Comparison of ENCODE assay signal across 13 mouse cellular contexts in genomic region chrX:53233689-53234088, GRCm38 (mm10). TPM values are rescaled to one million over a fixed set of nuclear protein-coding genes. Genes with fewer than 3 reads are reported as not detected.
DNase-seq lines count a peak whose midpoint lies in the region; ATAC-seq and TF ChIP-seq lines count a peak whose summit lies in the region.
"Had no signal": no experiment of that assay in that cellular context is flagged by ENCODE, and none has a peak within 500 bp of the region (broad histone marks: within the 10 kb centered on the region; RNA-seq: fewer than 3 reads in every experiment).

No protein-coding gene starts in this region.

- H3K4me1 ChIP-seq in heart, postnatal 0 days (ENCODE audit: control insufficient read depth, insufficient read depth) = no peaks in the 10 kb centered on the region
- peaks cover 6% of the 10 kb centered on the region; the same call in 1 of the 2 replicates for H3K4me1 ChIP-seq in limb, embryonic 13.5 days
- H3K4me1 ChIP-seq in midbrain, embryonic 16.5 days (ENCODE audit: control insufficient read depth, insufficient read depth, low read length) = no peaks in the 10 kb centered on the region

- H3K27me3 ChIP-seq in heart, postnatal 0 days (ENCODE audit: control insufficient read depth, insufficient read depth, low read length) = no peaks in the 10 kb centered on the region
- H3K27me3 ChIP-seq in limb, embryonic 13.5 days = no peaks in the 10 kb centered on the region
- H3K27me3 ChIP-seq in midbrain, embryonic 16.5 days (ENCODE audit: control insufficient read depth, insufficient read depth, low read depth, low read length) = no peaks in the 10 kb centered on the region

- H3K4me2 ChIP-seq in heart, postnatal 0 days (ENCODE audit: low read depth, low read length) = no peak overlapping the region
- no peak overlapping the region for H3K4me2 ChIP-seq in limb, embryonic 13.5 days (replicated peaks)
- H3K4me2 ChIP-seq in midbrain, embryonic 16.5 days (ENCODE audit: low read length) = no peak overlapping the region

- 28% methylated on average over 4 of the region's 4 CpGs for WGBS in heart, postnatal 0 days
- 19% methylated on average over 4 of the region's 4 CpGs for WGBS in limb, embryonic 13.5 days
- 41% methylated on average over 4 of the region's 4 CpGs for WGBS in midbrain, embryonic 16.5 days

- no peaks in the 10 kb centered on the region for H3K9me3 ChIP-seq in heart, postnatal 0 days (replicated peaks; ENCODE audit: control insufficient read depth, low read length)
- no peaks in the 10 kb centered on the region for H3K9me3 ChIP-seq in limb, embryonic 13.5 days
- no peaks in the 10 kb centered on the region for H3K9me3 ChIP-seq in midbrain, embryonic 16.5 days (replicated peaks; ENCODE audit: control insufficient read depth, low read length, poor library complexity, severe bottlenecking)

- TF ChIP-seq EP300 in heart, postnatal 0 days (IDR thresholded peaks at IDR 0.05; ENCODE audit: low read depth) = no peak

- intact Hi-C loops in heart, postnatal 14 days (cut with DNase I) = loop anchor here (1.0 to 5.0 kb wide), 3 partner anchors 61 to 209 kb away; no protein-coding TSS in a partner anchor
- intact Hi-C loops in left cerebral cortex, postnatal 4 days (cut with DNase I) = no loop called here

- peak; percentile 50 for TF ChIP-seq CTCF in heart, postnatal 0 days (IDR thresholded peaks at IDR 0.05; ENCODE audit: low read depth)

- no peak overlapping the region for H3K4me3 ChIP-seq in heart, postnatal 0 days (ENCODE audit: low read depth, low read length)
- no peak overlapping the region for H3K4me3 ChIP-seq in limb, embryonic 13.5 days
- H3K4me3 ChIP-seq in midbrain, embryonic 16.5 days (ENCODE audit: low read depth, low read length) = no peak overlapping the region
- H3K4me3 ChIP-seq: megakaryocyte, embryonic 14.5 days had no signal

- H3K27ac ChIP-seq in heart, postnatal 0 days (ENCODE audit: low read depth) = 0 out of 2 replicates have a peak overlapping the region, but pooled peaks have one; percentile 25
- peak overlapping the region; percentile 65; the same call in 1 of the 2 replicates for H3K27ac ChIP-seq in limb, embryonic 13.5 days
- H3K27ac ChIP-seq in midbrain, embryonic 16.5 days (ENCODE audit: low read length) = no peak overlapping the region

- peak; percentile 55 for DNase-seq in heart, postnatal 0 days (ENCODE audit: low spot score)
- DNase-seq in heart, postnatal 14 days = no peak
- DNase-seq in 3T3-L1 (ENCODE audit: low read depth, low spot score) (peak; percentile 82), adipocyte (ENCODE audit: low spot score) (peak; percentile 66)
- DNase-seq in frontal cortex, postnatal 10 days (ENCODE audit: low spot score in 2 of 2) = no peak
- no peak for DNase-seq in left cerebral cortex, postnatal 4 days

- peak; percentile 51; the same call in 1 of the 2 replicates for ATAC-seq in heart, postnatal 0 days (ENCODE audit: insufficient read depth, low read depth)
- ATAC-seq in limb, embryonic 13.5 days (ENCODE audit: low FRiP score, low read depth) = peak; percentile 81
- no peak for ATAC-seq in midbrain, embryonic 16.5 days

- no peaks in the 10 kb centered on the region for H3K36me3 ChIP-seq in heart, postnatal 0 days (replicated peaks; ENCODE audit: control insufficient read depth, insufficient read depth, low read length)
- no peaks in the 10 kb centered on the region for H3K36me3 ChIP-seq in limb, embryonic 13.5 days
- H3K36me3 ChIP-seq in midbrain, embryonic 16.5 days (ENCODE audit: control insufficient read depth, insufficient read depth, low read length) = no peaks in the 10 kb centered on the region

- no peak overlapping the region for H3K9ac ChIP-seq in heart, postnatal 0 days (replicated peaks; ENCODE audit: low read depth, low read length)
- no peak overlapping the region for H3K9ac ChIP-seq in limb, embryonic 13.5 days
- no peak overlapping the region for H3K9ac ChIP-seq in midbrain, embryonic 16.5 days (ENCODE audit: low read depth, low read length)

RNA-seq across cellular contexts. Expression of gene Plac1, which starts 6.2 kb away (rescaled TPM):
- total RNA-seq in heart, postnatal 0 days (2014; rRNA removed; ENCODE audit: low replicate concordance) = 2.7 TPM in 1 of 2 replicates, not detected in the other
- polyA plus RNA-seq in heart, postnatal 0 days (2015; fragmentation: Nextera tagmentation; extraction: Ambion mirVana) = 1.9 and 2.0 TPM in 2 replicates
- total RNA-seq in heart, postnatal 14 days (2021) = not detected
- polyA plus RNA-seq in limb, embryonic 13.5 days (2015; fragmentation: Nextera tagmentation; extraction: Ambion mirVana) = 13.3 and 14.5 TPM in 2 replicates
- polyA plus RNA-seq in midbrain, embryonic 16.5 days (2015; fragmentation: Nextera tagmentation; extraction: Ambion mirVana) = 0.94 TPM in 1 of 2 replicates, not detected in the other
- not detected for total RNA-seq in left cerebral cortex, postnatal 4 days (2021)
- total RNA-seq: layer of hippocampus, postnatal 25 days; MEL had no signal
- polyA plus RNA-seq: urinary bladder, adult 2 months had no signal

RNA-seq across cellular contexts. Expression of gene Fam122b, which starts 35.9 kb away (rescaled TPM):
- 19.1 and 21.7 TPM in 2 replicates for total RNA-seq in heart, postnatal 0 days (2014; rRNA removed; ENCODE audit: low replicate concordance)
- 17.2 and 19.1 TPM in 2 replicates for polyA plus RNA-seq in heart, postnatal 0 days (2015; fragmentation: Nextera tagmentation; extraction: Ambion mirVana)
- total RNA-seq in heart, postnatal 14 days (2021) = 1 to 10 TPM; 4.0 to 5.3 TPM
- polyA plus RNA-seq in limb, embryonic 13.5 days (2015; fragmentation: Nextera tagmentation; extraction: Ambion mirVana) = 11.3 and 11.7 TPM in 2 replicates
- 3.1 and 3.8 TPM in 2 replicates for polyA plus RNA-seq in midbrain, embryonic 16.5 days (2015; fragmentation: Nextera tagmentation; extraction: Ambion mirVana)
- total RNA-seq in left cerebral cortex, postnatal 4 days (2021) = 1 to 10 TPM; 2.1 to 3.7 TPM

RNA-seq across cellular contexts. Expression of gene Fam122c, which starts 39.5 kb away (rescaled TPM):
- total RNA-seq in heart, postnatal 0 days (2014; rRNA removed; ENCODE audit: low replicate concordance) = not detected in 2 replicates
- not detected in 2 replicates for polyA plus RNA-seq in heart, postnatal 0 days (2015; fragmentation: Nextera tagmentation; extraction: Ambion mirVana)
- not detected for total RNA-seq in heart, postnatal 14 days (2021)
- not detected in 2 replicates for polyA plus RNA-seq in limb, embryonic 13.5 days (2015; fragmentation: Nextera tagmentation; extraction: Ambion mirVana)
- not detected in 2 replicates for polyA plus RNA-seq in midbrain, embryonic 16.5 days (2015; fragmentation: Nextera tagmentation; extraction: Ambion mirVana)
- not detected for total RNA-seq in left cerebral cortex, postnatal 4 days (2021)
- total RNA-seq: layer of hippocampus, postnatal 25 days; MEL had no signal
- polyA plus RNA-seq: gonadal fat pad, adult 2 months; urinary bladder, adult 2 months had no signal

Comparison
In these comparisons a context has a peak if more than half of its experiments do, and no peak if none do; other contexts are left out.
1. DNase-seq: peak in heart, postnatal 0 days (single experiment), 3T3-L1 (single experiment) and adipocyte (single experiment); none in heart, postnatal 14 days (0 of 2), frontal cortex, postnatal 10 days (0 of 2) and left cerebral cortex, postnatal 4 days (single experiment).